Mouse (Mus musculus): ENCODE results near the gene Tbc1d1. TPM values are rescaled to one million over a fixed set of nuclear protein-coding genes. Genes with fewer than 3 reads are reported as not detected.

Gene Tbc1d1
- polyA plus RNA-seq, 1 experiment = 18.5 TPM

DNA sequence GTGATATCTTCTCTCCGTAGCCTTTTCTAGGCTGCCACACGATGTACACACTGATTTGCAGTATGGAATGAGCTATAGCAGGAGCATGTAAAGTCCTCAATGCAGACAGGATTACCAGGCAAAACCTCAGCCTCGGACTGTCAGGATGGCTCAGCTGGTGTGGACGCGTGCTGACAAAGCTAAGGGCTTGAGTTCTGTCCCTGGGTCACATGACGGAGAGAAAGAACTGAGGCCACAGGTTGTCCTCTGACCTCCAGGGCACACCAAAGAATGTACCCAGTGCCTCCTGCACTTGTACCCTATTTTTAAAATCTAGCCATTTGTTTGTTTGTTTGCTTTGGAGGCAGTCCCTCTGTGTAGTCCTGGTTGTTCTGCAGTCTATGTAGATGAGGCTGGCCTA, 98.9 kb downstream of the Tbc1d1 start:
- no peak for TF ChIP-seq CTCF (IDR thresholded peaks at IDR 0.05; ENCODE audit: insufficient read depth, low read length)
- no peak for TF ChIP-seq POLR2A (IDR thresholded peaks at IDR 0.05; ENCODE audit: borderline replicate concordance, extremely low read depth, low read depth, low read length)
- DNase-seq = no peak
- WGBS = 71% methylated on average over 6 of the region's 6 CpGs
- no peaks in the 10 kb centered on the region for H3K4me1 ChIP-seq (ENCODE audit: control insufficient read depth, insufficient read depth, low read length)
- no peak overlapping the region for H3K4me3 ChIP-seq (replicated peaks; ENCODE audit: extremely low read depth, low read depth, low read length)

DNA sequence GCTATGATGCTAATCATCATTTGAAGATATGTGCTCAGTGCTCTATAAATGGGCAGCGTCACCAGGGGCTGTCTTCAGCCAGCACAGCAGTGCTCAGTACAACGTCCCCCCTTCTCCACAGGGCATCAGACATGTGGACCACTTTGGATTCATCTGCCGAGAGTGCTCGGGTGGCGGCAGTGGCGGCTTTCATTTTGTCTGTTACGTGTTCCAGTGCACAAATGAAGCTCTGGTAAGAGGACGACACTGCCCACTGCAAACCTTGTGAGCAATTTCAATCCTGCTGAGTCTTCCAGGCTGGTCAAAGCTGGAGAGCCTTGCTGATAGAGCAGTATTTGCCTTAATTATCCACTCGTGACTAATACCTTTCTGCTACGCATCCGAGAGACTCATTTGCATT, 107.2 kb downstream of the Tbc1d1 start:
- DNase-seq = no peak
- Histone ChIP-seq H3K4me3 (replicated peaks; ENCODE audit: extremely low read depth, low read depth, low read length) (no peak overlapping the region), H3K4me1 (ENCODE audit: control insufficient read depth, insufficient read depth, low read length) (no peaks in the 10 kb centered on the region)
- WGBS = 90% methylated on average over 11 of the region's 11 CpGs
- TF ChIP-seq CTCF (IDR thresholded peaks at IDR 0.05; ENCODE audit: insufficient read depth, low read length) = no peak
- no peak for TF ChIP-seq POLR2A (IDR thresholded peaks at IDR 0.05; ENCODE audit: borderline replicate concordance, extremely low read depth, low read depth, low read length)

DNA sequence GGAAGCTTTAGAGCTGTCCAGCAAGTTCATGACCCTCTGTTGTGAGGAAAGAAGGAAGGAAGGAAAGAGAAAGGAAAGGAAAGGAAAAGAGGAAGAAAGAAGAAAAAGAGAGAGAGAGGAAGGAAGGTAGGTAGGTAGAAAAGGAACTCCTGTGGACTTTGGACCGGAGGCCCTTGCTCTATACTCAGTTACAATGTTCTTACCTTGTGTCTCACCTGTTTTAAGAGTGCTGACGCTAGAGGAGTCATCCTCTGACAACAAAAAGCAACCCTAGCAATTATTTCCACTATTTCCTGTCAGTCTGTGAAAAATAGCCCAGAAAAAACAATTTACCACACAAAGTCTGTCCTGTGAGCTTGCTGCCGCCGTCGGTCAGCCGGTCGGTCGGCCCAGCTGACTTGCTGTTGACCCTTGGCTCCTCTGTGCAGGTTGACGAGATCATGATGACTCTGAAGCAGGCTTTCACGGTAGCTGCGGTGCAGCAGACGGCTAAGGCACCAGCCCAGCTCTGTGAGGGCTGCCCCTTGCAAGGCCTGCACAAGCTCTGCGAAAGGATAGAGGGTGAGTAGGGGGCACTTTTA, 107.9 kb downstream of the Tbc1d1 start:
- no peaks in the 10 kb centered on the region for H3K4me1 ChIP-seq (ENCODE audit: control insufficient read depth, insufficient read depth, low read length)
- 75% methylated on average over 13 of the region's 13 CpGs for WGBS
- H3K4me3 ChIP-seq (replicated peaks; ENCODE audit: extremely low read depth, low read depth, low read length) = no peak overlapping the region
- DNase-seq = no peak
- TF ChIP-seq CTCF (IDR thresholded peaks at IDR 0.05; ENCODE audit: insufficient read depth, low read length) (no peak), POLR2A (IDR thresholded peaks at IDR 0.05; ENCODE audit: borderline replicate concordance, extremely low read depth, low read depth, low read length) (no peak)

DNA sequence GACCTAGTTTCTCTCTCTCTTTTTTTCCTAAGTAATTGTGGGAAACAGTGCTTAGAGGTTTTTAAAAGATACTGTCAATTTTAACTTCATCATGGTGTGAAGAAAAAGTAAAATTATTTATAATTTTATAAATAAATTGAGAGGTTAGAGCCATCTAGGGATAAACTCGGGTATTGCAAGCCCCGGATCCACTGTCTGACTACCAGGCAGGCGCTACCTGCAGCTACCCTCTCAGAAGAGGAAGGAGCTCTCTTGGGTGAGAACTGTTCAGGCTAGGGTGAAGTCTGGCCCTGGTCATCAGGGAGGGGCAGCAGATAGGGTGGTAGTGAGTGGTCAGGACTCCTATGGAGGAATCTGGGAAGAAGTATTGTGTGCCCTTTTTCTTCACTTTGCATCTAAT, 109.0 kb downstream of the Tbc1d1 start:
- Histone ChIP-seq H3K4me1 (ENCODE audit: control insufficient read depth, insufficient read depth, low read length) (no peaks in the 10 kb centered on the region), H3K4me3 (replicated peaks; ENCODE audit: extremely low read depth, low read depth, low read length) (no peak overlapping the region)
- no peak for DNase-seq
- TF ChIP-seq POLR2A (IDR thresholded peaks at IDR 0.05; ENCODE audit: borderline replicate concordance, extremely low read depth, low read depth, low read length) = no peak
- peak; percentile 59 for TF ChIP-seq CTCF (IDR thresholded peaks at IDR 0.05; ENCODE audit: insufficient read depth, low read length)
- 14% methylated on average over 3 of the region's 3 CpGs for WGBS

DNA sequence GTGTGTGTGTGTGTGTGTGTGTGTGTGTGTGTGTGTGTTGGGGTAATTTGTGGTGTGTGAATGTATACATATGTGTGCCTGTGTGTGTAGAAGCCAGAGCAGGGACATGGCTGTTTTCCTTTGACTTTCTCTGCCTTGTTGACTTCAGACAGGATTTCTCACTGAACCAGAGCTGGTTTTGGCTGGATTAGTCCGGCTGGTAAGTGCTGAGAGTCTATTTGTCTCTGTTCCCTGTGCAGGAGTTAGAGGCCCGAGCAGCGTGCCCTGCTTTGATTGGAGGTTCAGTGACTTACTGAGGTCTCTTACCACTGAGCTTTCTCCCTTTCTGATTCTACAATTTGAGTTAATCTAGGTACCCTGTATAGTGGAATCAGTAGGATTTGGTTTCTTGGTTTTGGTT, 109.8 kb downstream of the Tbc1d1 start:
- TF ChIP-seq POLR2A (IDR thresholded peaks at IDR 0.05; ENCODE audit: borderline replicate concordance, extremely low read depth, low read depth, low read length) = no peak
- TF ChIP-seq CTCF (IDR thresholded peaks at IDR 0.05; ENCODE audit: insufficient read depth, low read length) = no peak
- no peak overlapping the region for H3K4me3 ChIP-seq (replicated peaks; ENCODE audit: extremely low read depth, low read depth, low read length)
- no peak for DNase-seq
- 87% methylated on average over 3 of the region's 3 CpGs for WGBS
- no peaks in the 10 kb centered on the region for H3K4me1 ChIP-seq (ENCODE audit: control insufficient read depth, insufficient read depth, low read length)

DNA sequence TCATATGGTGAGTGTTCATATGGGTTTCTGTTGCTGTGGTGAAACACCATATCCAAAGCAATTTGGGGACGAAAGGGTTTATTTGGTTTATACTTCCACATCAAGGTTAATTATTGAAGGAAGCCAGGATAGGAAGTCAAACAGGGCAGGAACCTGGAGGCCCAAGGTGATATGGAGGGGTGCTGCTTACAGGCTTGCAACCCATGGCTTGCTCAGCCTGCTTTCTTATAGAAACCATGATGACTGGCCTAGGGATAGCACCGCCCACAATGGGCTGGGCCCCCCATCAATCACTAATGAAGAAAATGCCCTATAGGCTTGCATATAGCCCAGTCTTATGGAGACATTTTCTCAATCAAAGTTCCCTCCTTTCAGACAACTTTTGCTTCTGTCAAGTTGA, 110.4 kb downstream of the Tbc1d1 start:
- 92% methylated on average over 2 of the region's 2 CpGs for WGBS
- no peak overlapping the region for H3K4me3 ChIP-seq (replicated peaks; ENCODE audit: extremely low read depth, low read depth, low read length)
- TF ChIP-seq CTCF (IDR thresholded peaks at IDR 0.05; ENCODE audit: insufficient read depth, low read length) (no peak), POLR2A (IDR thresholded peaks at IDR 0.05; ENCODE audit: borderline replicate concordance, extremely low read depth, low read depth, low read length) (no peak)
- no peak for DNase-seq
- H3K4me1 ChIP-seq (ENCODE audit: control insufficient read depth, insufficient read depth, low read length) = no peaks in the 10 kb centered on the region

DNA sequence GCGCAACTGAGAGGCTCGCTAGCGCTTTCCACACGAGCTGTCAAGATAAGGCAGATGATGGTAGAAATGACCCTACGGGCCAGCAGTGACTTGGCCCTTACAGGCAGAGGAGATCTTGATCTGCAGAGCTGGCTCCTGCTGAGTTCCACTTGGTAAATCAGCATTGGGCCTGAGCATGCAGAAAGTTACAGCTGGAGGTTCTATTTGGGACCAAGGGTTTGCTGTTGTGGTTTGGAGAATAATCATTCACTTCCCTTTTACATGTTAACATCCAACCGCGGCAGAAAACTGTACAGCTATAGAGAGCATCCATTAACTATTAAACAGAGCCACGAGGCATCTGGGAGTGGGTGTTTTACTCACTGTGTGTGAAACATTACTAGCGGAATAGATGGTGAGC, 111.2 kb downstream of the Tbc1d1 start:
- Histone ChIP-seq H3K4me3 (replicated peaks; ENCODE audit: extremely low read depth, low read depth, low read length) (no peak overlapping the region), H3K4me1 (ENCODE audit: control insufficient read depth, insufficient read depth, low read length) (no peaks in the 10 kb centered on the region)
- DNase-seq = no peak
- WGBS = 83% methylated on average over 9 of the region's 9 CpGs
- TF ChIP-seq POLR2A (IDR thresholded peaks at IDR 0.05; ENCODE audit: borderline replicate concordance, extremely low read depth, low read depth, low read length) = no peak
- TF ChIP-seq CTCF (IDR thresholded peaks at IDR 0.05; ENCODE audit: insufficient read depth, low read length) = no peak

DNA sequence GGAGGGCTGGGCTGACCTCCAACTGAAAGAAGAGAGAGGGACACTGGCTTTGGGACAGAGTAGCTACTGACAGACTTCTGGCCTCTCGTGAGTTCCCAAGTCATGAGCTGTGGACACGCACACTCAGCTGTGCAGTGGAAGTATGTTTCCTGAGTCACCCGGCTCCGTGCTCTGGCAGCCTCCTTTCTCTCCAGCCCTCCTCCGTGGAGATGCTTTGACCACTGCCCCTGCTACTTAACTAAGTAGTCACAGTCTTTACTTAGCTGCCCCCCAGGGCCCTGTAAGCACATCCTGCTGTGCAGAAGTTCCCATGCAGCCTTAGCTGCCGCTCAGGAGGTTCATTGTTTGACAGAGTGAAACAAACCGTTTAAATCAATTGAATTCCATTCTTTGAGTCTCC, 113.6 kb downstream of the Tbc1d1 start:
- DNase-seq = no peak
- 51% methylated on average over 7 of the region's 7 CpGs for WGBS
- Histone ChIP-seq H3K4me3 (replicated peaks; ENCODE audit: extremely low read depth, low read depth, low read length) (no peak overlapping the region), H3K4me1 (ENCODE audit: control insufficient read depth, insufficient read depth, low read length) (no peaks in the 10 kb centered on the region)
- no peak for TF ChIP-seq CTCF (IDR thresholded peaks at IDR 0.05; ENCODE audit: insufficient read depth, low read length)
- TF ChIP-seq POLR2A (IDR thresholded peaks at IDR 0.05; ENCODE audit: borderline replicate concordance, extremely low read depth, low read depth, low read length) = no peak

DNA sequence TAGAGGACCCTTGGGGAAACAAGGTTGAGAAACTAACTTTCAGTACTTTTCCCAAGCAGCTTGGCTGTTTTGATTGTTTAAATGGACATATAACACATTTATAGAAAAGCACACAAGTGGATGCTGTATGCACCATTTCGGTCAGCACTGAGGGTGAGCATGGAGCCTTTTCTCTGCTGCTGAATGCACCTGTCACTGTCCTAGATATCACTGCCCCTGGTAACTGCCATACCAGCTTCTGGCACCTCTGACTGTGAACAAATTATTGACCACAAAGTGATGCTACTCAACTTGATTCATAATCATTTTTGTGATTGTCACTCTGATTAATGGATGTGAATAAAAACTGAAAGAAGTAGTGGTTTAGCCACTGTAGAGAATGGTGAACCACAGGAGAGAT, 117.4 kb downstream of the Tbc1d1 start:
- no peaks in the 10 kb centered on the region for H3K4me1 ChIP-seq (ENCODE audit: control insufficient read depth, insufficient read depth, low read length)
- WGBS = 92% methylated on average over 1 of the region's 1 CpGs
- TF ChIP-seq POLR2A (IDR thresholded peaks at IDR 0.05; ENCODE audit: borderline replicate concordance, extremely low read depth, low read depth, low read length) (no peak), CTCF (IDR thresholded peaks at IDR 0.05; ENCODE audit: insufficient read depth, low read length) (no peak)
- DNase-seq = no peak
- no peak overlapping the region for H3K4me3 ChIP-seq (replicated peaks; ENCODE audit: extremely low read depth, low read depth, low read length)

DNA sequence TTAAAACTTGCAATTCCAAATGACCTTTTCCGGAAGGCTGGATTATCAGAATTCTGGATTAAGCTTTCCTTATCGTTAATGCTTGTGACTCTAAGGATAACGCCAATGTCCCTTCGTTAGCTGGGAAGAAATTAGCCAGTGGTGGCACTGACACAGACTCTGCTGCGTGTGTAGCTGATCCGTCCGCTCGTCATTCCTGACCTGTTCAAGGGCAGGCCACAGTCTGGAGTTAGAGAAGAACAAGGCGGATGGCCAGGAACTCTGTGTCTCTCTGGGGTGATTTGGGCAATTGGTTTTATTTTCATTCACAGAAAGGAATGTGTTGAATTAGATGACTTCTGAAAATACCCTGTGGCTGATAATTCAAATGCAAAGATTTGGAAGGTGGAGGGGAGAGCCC, 118.2 kb downstream of the Tbc1d1 start:
- 90% methylated on average over 9 of the region's 9 CpGs for WGBS
- TF ChIP-seq POLR2A (IDR thresholded peaks at IDR 0.05; ENCODE audit: borderline replicate concordance, extremely low read depth, low read depth, low read length) = no peak
- no peak for TF ChIP-seq CTCF (IDR thresholded peaks at IDR 0.05; ENCODE audit: insufficient read depth, low read length)
- DNase-seq = no peak
- H3K4me3 ChIP-seq (replicated peaks; ENCODE audit: extremely low read depth, low read depth, low read length) = no peak overlapping the region
- H3K4me1 ChIP-seq (ENCODE audit: control insufficient read depth, insufficient read depth, low read length) = no peaks in the 10 kb centered on the region

Measured in lung, adult 2 months (tissue).